Mouse (Mus musculus) megakaryocyte, embryonic 14.5 days (primary cell): ENCODE data around the gene Crtap.
"Not testable (repeated sequence)": the region's sequence is repeated elsewhere in the genome, so short reads cannot be mapped to it uniquely, and the experiment has no call there.

ENCODE experiments used
- FLI1 ChIP-seq: IDR thresholded peaks from 2 replicates; pipeline ENCODE4 v1.6.1; 2012; ENCODE audit warnings: low read length, inconsistent platforms, mixed read lengths
- GATA1 ChIP-seq: IDR thresholded peaks from 3 replicates; pipeline ENCODE4 v1.6.1; 2012; ENCODE audit warnings: mixed read lengths, low read length, inconsistent platforms, borderline replicate concordance

DNA sequence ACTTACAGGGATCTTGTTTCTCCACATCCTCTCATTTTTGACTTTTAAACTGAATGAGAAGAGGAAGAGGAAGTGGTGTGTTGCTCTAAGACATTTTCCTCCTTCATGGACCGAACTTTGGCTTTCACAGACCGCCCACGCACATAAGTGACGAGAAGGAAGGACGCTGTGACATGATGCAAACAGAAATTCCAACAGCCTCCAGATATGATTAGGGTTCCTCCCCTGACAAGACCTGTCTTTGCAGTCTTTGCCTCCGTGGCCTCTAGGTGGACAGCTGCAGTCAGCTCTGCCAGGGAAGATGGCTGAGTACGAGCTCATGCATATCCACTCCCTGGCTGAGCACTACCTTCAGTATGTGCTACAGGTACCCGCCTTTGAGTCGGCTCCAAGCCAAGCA, 60.6 kb downstream of the Crtap start, which contains the start of gene Bcl2a1c:
- not testable (repeated sequence) for TF ChIP-seq GATA1, FLI1
